Mouse (Mus musculus): Measurements from ENCODE around the gene Nono.

- TF ChIP-seq CTCF (IDR thresholded peaks at IDR 0.05; ENCODE audit: borderline replicate concordance, extremely low read depth, insufficient read depth, insufficient read length) (no peak), POLR2A (IDR thresholded peaks at IDR 0.05; ENCODE audit: borderline replicate concordance, extremely low read depth, insufficient read depth, insufficient read length, poor library complexity, severe bottlenecking) (no peak)
Measured at GRCm38 (mm10) chrX:101472202-101472601, 43.1 kb downstream of the Nono start.

All from brain, embryonic 14.5 days (tissue).